Mouse (Mus musculus): ENCODE measurements around the gene A230050P20Rik.

GRCm38 (mm10) chr9:20888386-20888765 lies 19.9 kb downstream of the A230050P20Rik start:
- no peak for TF ChIP-seq EP300 (optimal IDR thresholded peaks at IDR 0.05)
- TF ChIP-seq CTCF (IDR thresholded peaks at IDR 0.05; ENCODE audit: low read depth) = no peak

Data from stomach, postnatal 0 days (tissue).